Mouse (Mus musculus): ENCODE data around the gene Atp6v1e1.

- TF ChIP-seq ZNF384 (IDR thresholded peaks at IDR 0.05; ENCODE audit: low read depth, low read length) (no peak), ZC3H11A (IDR thresholded peaks at IDR 0.05; ENCODE audit: borderline replicate concordance, low read depth, low read length) (no peak), HCFC1 (IDR thresholded peaks at IDR 0.05; ENCODE audit: borderline replicate concordance, insufficient read depth, low read length) (no peak), CHD2 (IDR thresholded peaks at IDR 0.05; ENCODE audit: low read depth, low read length) (no peak)
These were observed 31.8 kb upstream of the Atp6v1e1 start for GRCm38 (mm10) chr6:120854413-120854812.
